Mouse (Mus musculus): ENCODE measurements at regions not wholly inside any gene's neighbourhood (a gene's known extent, or its start where the extent isn't known, plus 50 kb on each side); places are given as distances from the start of the nearest gene placed in this dataset.

DNA sequence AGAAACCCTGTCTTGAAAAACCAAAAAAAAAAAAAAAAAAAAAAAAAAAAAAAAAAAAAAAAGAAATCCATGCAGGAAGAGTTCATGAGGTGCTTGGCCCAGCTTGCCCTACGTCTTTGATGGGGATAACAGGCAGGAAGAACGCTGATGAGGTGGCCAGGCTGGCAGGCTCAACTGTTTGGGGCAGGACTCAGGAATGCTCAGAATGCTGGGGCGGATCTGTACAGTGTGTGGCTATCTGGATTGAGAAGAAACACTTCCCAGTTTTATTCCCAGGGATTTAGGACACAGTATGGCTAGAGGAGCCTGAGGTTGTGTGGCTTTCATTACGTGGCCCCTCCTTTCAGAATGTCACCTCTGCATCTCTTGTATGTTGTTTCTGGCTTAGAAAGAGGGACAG, 99.1 kb upstream of the Gm3448 start:
- Histone ChIP-seq H3K4me3 (no peak overlapping the region), H3K9me3 (no peaks in the 10 kb centered on the region), H3K4me1 (no peaks in the 10 kb centered on the region; the same call in 1 of the 2 replicates), H3K36me3 (replicated peaks) (no peaks in the 10 kb centered on the region), H3K27me3 (replicated peaks; ENCODE audit: low read depth, poor library complexity, severe bottlenecking) (no peaks in the 10 kb centered on the region), H3K27ac (replicated peaks) (no peak overlapping the region)
- 65% methylated on average over 4 of the region's 4 CpGs for whole genome bisulfite sequencing
- no peak for DNase-seq (ENCODE audit: low spot score)

All from embryonic facial prominence, embryonic 10.5 days (tissue).